Mouse (Mus musculus): ENCODE results near the gene Pms2.

GRCm38 (mm10) chr5:143961176-143961575, 51.4 kb downstream of the Pms2 start:
- TF ChIP-seq CTCF (IDR thresholded peaks at IDR 0.05; ENCODE audit: low read depth) (no peak), EP300 (IDR thresholded peaks at IDR 0.05; ENCODE audit: low read depth) (no peak)

Measured in liver, embryonic 14.5 days (tissue).